Mouse (Mus musculus) intestine, embryonic 16.5 days (tissue): ENCODE results near the gene Abl1. TPM values are rescaled to one million over a fixed set of nuclear protein-coding genes. Genes with fewer than 3 reads are reported as not detected.

Experiments
- polyA plus RNA-seq: library from polyadenylated mRNA; unstranded; fragments of >200 nt; fragmentation: Nextera tagmentation; extraction: Ambion mirVana; gene quantifications from 2 replicates; pipeline ENCODE4 v1.2.1, GENCODE M21; 2015

The Abl1 gene
- polyA plus RNA-seq, 1 experiment from 2014 or later: 25.1 TPM

Other genes with a start within 250 kb of the Abl1 start
- gene Ass1, start 218.2 kb upstream of the Abl1 start, polyA plus RNA-seq: 374 and 535 TPM in 2 replicates
- gene Fubp3, start 115.7 kb upstream of the Abl1 start, polyA plus RNA-seq: 56.7 and 61.2 TPM in 2 replicates
- not detected in 2 replicates for gene Prdm12, start 48.3 kb upstream of the Abl1 start, polyA plus RNA-seq
- 51.3 and 64.3 TPM in 2 replicates for gene Exosc2, start 17.7 kb upstream of the Abl1 start, polyA plus RNA-seq
- 0.07 TPM in 1 of 2 replicates, not detected in the other for gene Qrfp, start 122.2 kb downstream of the Abl1 start, polyA plus RNA-seq
- gene Fibcd1, start 157.6 kb downstream of the Abl1 start, polyA plus RNA-seq: 0.70 and 0.77 TPM in 2 replicates
- gene Lamc3, start 198.9 kb downstream of the Abl1 start, polyA plus RNA-seq: 0.44 and 0.83 TPM in 2 replicates